8 mouse cellular contexts compared by ENCODE assay signal in the genomic region with DNA sequence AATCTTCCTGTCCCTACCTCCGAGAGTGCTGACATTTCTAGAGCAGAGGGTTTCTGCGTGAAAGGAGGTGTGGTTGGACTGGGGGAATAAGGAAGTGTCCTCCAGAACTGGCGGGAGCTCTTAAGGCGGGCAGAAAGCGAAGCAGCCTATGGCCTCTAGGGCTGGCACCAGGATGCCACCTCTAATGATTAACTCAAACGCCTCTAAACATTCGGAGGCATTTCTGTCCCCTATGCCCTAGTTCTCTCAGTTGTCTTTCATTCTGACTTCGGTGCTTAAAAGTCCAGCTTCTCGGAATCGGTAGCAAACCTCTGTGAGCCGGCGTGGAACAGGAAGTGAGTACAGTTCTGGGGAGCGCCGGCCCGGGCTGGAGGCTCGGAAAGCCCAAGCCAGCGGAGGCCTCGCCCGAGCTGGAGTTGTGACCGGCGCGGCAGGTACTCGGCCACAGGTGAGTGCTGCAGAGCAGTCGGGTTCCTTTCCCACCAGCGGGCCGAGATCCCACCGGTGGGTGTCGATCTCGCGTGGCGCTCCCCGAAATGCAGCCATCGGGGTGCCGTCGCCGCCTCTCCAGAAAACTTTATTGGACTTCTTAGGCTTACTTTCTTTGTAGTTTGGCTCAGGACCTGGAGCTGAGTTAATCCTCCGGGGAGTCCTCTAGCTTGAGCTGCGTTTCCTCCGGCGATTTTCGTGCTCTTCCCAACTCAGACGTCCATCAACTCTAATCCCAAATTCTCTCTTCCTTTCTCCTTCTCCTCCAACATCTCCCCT. TPM values are rescaled to one million over a fixed set of nuclear protein-coding genes. Genes with fewer than 3 reads are reported as not detected.
DNase-seq lines count a peak whose midpoint lies in the region; ATAC-seq lines count a peak whose summit lies in the region.

A gene (plus strand): TSS at position 84 of the 768 bp plus-strand sequence.

- H3K27me3 ChIP-seq in lung, embryonic 15.5 days = no peaks in the 10 kb centered on the region

- peak within 1 kb of the TSS; percentile 76 for H3K4me3 ChIP-seq in lung, embryonic 15.5 days

- peak within 1 kb of the TSS; percentile 94 for H3K27ac ChIP-seq in lung, embryonic 15.5 days

- H3K9me3 ChIP-seq in lung, embryonic 15.5 days = no peaks in the 10 kb centered on the region

- H3K36me3 ChIP-seq in lung, embryonic 15.5 days = peaks cover 6% of the 10 kb centered on the region; the same call in 1 of the 2 replicates

- peaks cover 13% of the 10 kb centered on the region; the same call in 1 of the 2 replicates for H3K4me1 ChIP-seq in lung, embryonic 15.5 days

- peak; percentile 89 for ATAC-seq in lung, embryonic 15.5 days (ENCODE audit: borderline replicate concordance, extremely low read depth, low FRiP score, low TSS enrichment)
- peak; percentile 78 for ATAC-seq in neutrophil, adult 5-6 weeks (ENCODE audit: extremely low read depth, insufficient number of reproducible peaks, low FRiP score, poor library complexity, severe bottlenecking)

- peak within 1 kb of the TSS; percentile 88 for H3K9ac ChIP-seq in lung, embryonic 15.5 days

- WGBS in lung, embryonic 15.5 days = under 1% methylated on average over 42 of the region's 42 CpGs

- DNase-seq in cerebellum, postnatal 14 days = peak; percentile 9 to 10
- no peak for DNase-seq in cerebellum, adult 8-10 months
- DNase-seq in embryo, embryonic 10.5 days (ENCODE audit: low spot score) = peak; percentile 72
- DNase-seq in heart, adult 18-20 months = peak; percentile 70 to 74
- peak; percentile 83 for DNase-seq in kidney, adult 11 months
- DNase-seq in yolk sac, embryonic 10.5 days (ENCODE audit: low spot score) = peak; percentile 83

- H3K4me2 ChIP-seq in lung, embryonic 15.5 days = peak within 1 kb of the TSS; percentile 72

RNA-seq across cellular contexts. Expression of the gene that starts here (rescaled TPM):
- total RNA-seq in heart, adult 18-20 months (2021) = 1 to 10 TPM; 6.4 to 8.0 TPM
- polyA plus RNA-seq in lung, embryonic 15.5 days (2015; fragmentation: Nextera tagmentation; extraction: Ambion mirVana) = 58.1 TPM in 2 replicates
- total RNA-seq in neutrophil, adult 5-6 weeks (2017) = 90.5 and 99.0 TPM in 2 replicates

Comparison
In these comparisons a context has a peak if more than half of its experiments do, and no peak if none do; other contexts are left out.
1. RNA of the gene that starts here (total RNA-seq): 90.5 to 99.0 TPM in neutrophil, adult 5-6 weeks; 6.4 to 8.0 TPM in heart, adult 18-20 months; every median in the first group is over 10 times any median in the second.